Mouse (Mus musculus) left cerebral cortex, postnatal 25 days (tissue): ENCODE measurements around the gene 1500009C09Rik. TPM values are rescaled to one million over a fixed set of nuclear protein-coding genes. Genes with fewer than 3 reads are reported as not detected.
"Not testable (repeated sequence)": the region's sequence is repeated elsewhere in the genome, so short reads cannot be mapped to it uniquely, and the experiment has no call there.

Experiments
- DNase-seq, 2 experiments: peaks; one replicate each; pipeline ENCODE4 v3.0.0; 2022; ENCODE audit warnings: low spot score in 2 of 2, mixed read lengths in 1 of 2
- intact Hi-C: fragments of 180-260 bp; cut with DNase I; formaldehyde crosslinking; loops from one replicate; pipeline ENCODE4 v1.15.1; 2025
- total RNA-seq, 2 experiments: library from RNA; stranded (reverse); gene quantifications; 2 replicates each; pipeline ENCODE4 v1.2.3; 2021

Gene 1500009C09Rik
- total RNA-seq, 2 experiments from 2014 or later: 99.5 to 102 TPM

- intact Hi-C loops: no loop called here
- peak; percentile 94 for DNase-seq
Measured at GRCm38 (mm10) chr15:82244115-82244804, 7.9 kb upstream of the 1500009C09Rik start, which contains the start of gene Cenpm. Gene Cenpm (minus strand): TSS chr15:82244748.

GRCm38 (mm10) chr15:82244805-82245161 is 7.4 kb upstream of the 1500009C09Rik start:
- intact Hi-C loops, DNase-seq: not testable (repeated sequence)

GRCm38 (mm10) chr15:82247131-82247776 is 4.9 kb upstream of the 1500009C09Rik start:
- intact Hi-C loops: no loop called here
- no peak for DNase-seq

GRCm38 (mm10) chr15:82251579-82251978 is 618 bp upstream of the 1500009C09Rik start:
- no peak for DNase-seq
- intact Hi-C loops: no loop called here

- intact Hi-C loops: no loop called here
Measured at GRCm38 (mm10) chr15:82255248-82255647, 3.1 kb downstream of the 1500009C09Rik start.

GRCm38 (mm10) chr15:82255944-82256383 is 3.8 kb downstream of the 1500009C09Rik start:
- intact Hi-C loops: no loop called here
- DNase-seq: peak; percentile 91 to 97

More at GRCm38 (mm10) chr15:82255248-82255647, 3.1 kb downstream of the 1500009C09Rik start:
- DNase-seq: peak in 1 of 2 experiments; percentile 68

GRCm38 (mm10) chr15:82259510-82259909 is 7.3 kb downstream of the 1500009C09Rik start:
- DNase-seq: peak; percentile 77 to 80
- intact Hi-C loops: no loop called here

- peak; percentile 74 to 78 for DNase-seq
- intact Hi-C loops: loop anchor here (1.0 kb wide), 1 partner anchor 151 kb away; no protein-coding TSS in a partner anchor
Measured at GRCm38 (mm10) chr15:82266356-82266755, 14.2 kb downstream of the 1500009C09Rik start.

- DNase-seq: peak; percentile 46 to 51
- intact Hi-C loops: no loop called here
Measured at GRCm38 (mm10) chr15:82268185-82268584, 16.0 kb downstream of the 1500009C09Rik start.

GRCm38 (mm10) chr15:82268783-82269182 is 16.6 kb downstream of the 1500009C09Rik start:
- intact Hi-C loops: no loop called here
- DNase-seq: no peak

- intact Hi-C loops: loop anchor here (10.0 kb wide), 1 partner anchor 1244 kb away; the partner anchor contains the start of gene Ttll1
- DNase-seq: peak; percentile 72 to 73
Measured at GRCm38 (mm10) chr15:82271201-82271600, 19.0 kb downstream of the 1500009C09Rik start.

GRCm38 (mm10) chr15:82272295-82272694 is 20.1 kb downstream of the 1500009C09Rik start:
- no peak for DNase-seq
- intact Hi-C loops: loop anchor here (10.0 kb wide), 1 partner anchor 1243 kb away; the partner anchor contains the start of gene Ttll1

GRCm38 (mm10) chr15:82274593-82274926 is 22.4 kb downstream of the 1500009C09Rik start, which contains the start of gene Sept3:
Gene Sept3 (plus strand): TSS chr15:82274893.
- intact Hi-C loops: loop anchor here (10.0 kb wide), 1 partner anchor 1240 kb away; the partner anchor contains the start of gene Ttll1
- no peak for DNase-seq

- intact Hi-C loops: loop anchor here (5.0 to 10.0 kb wide), 2 partner anchors 62 to 1240 kb away; partner anchors contain the start of genes Naga, Pheta2, Smdt1 and Ttll1
- peak; percentile 81 to 83 for DNase-seq
Measured at GRCm38 (mm10) chr15:82274927-82275901, 23.0 kb downstream of the 1500009C09Rik start.

- peak; percentile 55 to 86 for DNase-seq
- intact Hi-C loops: loop anchor here (5.0 to 10.0 kb wide), 2 partner anchors 60 to 1237 kb away; partner anchors contain the start of genes Naga, Pheta2, Smdt1 and Ttll1
Measured at GRCm38 (mm10) chr15:82277591-82277990, 25.4 kb downstream of the 1500009C09Rik start.

GRCm38 (mm10) chr15:82280638-82281037 is 28.4 kb downstream of the 1500009C09Rik start:
- intact Hi-C loops: no loop called here
- DNase-seq: no peak

GRCm38 (mm10) chr15:82286157-82286556 is 34.0 kb downstream of the 1500009C09Rik start:
- DNase-seq: no peak
- intact Hi-C loops: no loop called here

GRCm38 (mm10) chr15:82290252-82290651 is 38.1 kb downstream of the 1500009C09Rik start:
- DNase-seq: no peak
- intact Hi-C loops: loop anchor here (10.0 kb wide), 1 partner anchor 125 kb away; no protein-coding TSS in a partner anchor

GRCm38 (mm10) chr15:82292851-82293250 is 40.7 kb downstream of the 1500009C09Rik start:
- intact Hi-C loops: loop anchor here (10.0 kb wide), 1 partner anchor 122 kb away; no protein-coding TSS in a partner anchor
- no peak for DNase-seq
